26 mouse cellular contexts compared by ENCODE assay signal in the genomic region with DNA sequence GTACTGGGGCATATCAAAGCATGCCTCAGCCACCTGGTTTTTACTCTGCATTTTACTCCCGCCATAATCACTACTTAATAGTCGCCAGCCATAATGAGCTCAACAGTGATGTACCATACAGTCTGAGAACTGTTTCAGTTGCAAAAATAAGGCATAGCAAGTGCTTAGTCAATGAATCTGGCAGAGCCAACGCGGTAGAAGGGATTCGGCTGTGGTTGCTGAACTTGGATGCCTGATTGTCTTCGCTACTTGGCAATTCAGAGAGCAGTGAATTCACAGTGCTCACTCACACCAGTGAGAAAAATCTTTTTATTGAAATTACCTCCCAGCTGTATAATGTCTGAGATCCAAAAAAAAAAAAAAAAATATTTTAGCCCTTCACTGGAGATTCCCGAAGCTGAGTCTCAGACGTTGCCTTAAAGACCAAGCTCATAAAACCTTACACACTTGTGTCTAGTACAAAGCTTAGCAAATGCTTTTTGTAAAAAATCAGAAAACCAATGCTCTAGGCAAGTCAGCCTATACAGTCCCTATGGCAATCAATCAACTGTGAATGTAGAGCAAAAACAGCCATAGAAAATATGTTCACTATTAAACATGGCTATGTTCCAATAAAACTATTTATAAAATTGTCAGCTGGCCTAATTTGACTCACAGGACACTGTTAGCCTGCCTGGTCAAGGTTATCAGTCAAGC.
DNase-seq lines count a peak whose midpoint lies in the region; ATAC-seq lines count a peak whose summit lies in the region.
"Had no signal": no experiment of that assay in that cellular context is flagged by ENCODE, and none has a peak within 500 bp of the region (broad histone marks: within the 10 kb centered on the region; RNA-seq: fewer than 3 reads in every experiment).

No protein-coding gene starts in this region.

- no peaks in the 10 kb centered on the region for H3K36me3 ChIP-seq in forebrain, embryonic 13.5 days (ENCODE audit: poor library complexity, severe bottlenecking)
- no peaks in the 10 kb centered on the region for H3K36me3 ChIP-seq in forebrain, embryonic 15.5 days
- no peaks in the 10 kb centered on the region for H3K36me3 ChIP-seq in kidney, embryonic 15.5 days
- no peaks in the 10 kb centered on the region for H3K36me3 ChIP-seq in neural tube, embryonic 12.5 days
- no peaks in the 10 kb centered on the region for H3K36me3 ChIP-seq in stomach, embryonic 16.5 days (ENCODE audit: control insufficient read depth, insufficient read depth, low read length)
- H3K36me3 ChIP-seq: limb, embryonic 12.5 days; liver, embryonic 13.5 days; lung, embryonic 15.5 days had no signal

- no peaks in the 10 kb centered on the region for H3K9me3 ChIP-seq in forebrain, embryonic 13.5 days (replicated peaks)
- H3K9me3 ChIP-seq in forebrain, embryonic 15.5 days: no peaks in the 10 kb centered on the region
- no peaks in the 10 kb centered on the region for H3K9me3 ChIP-seq in kidney, embryonic 15.5 days (replicated peaks)
- no peaks in the 10 kb centered on the region for H3K9me3 ChIP-seq in neural tube, embryonic 12.5 days
- no peaks in the 10 kb centered on the region for H3K9me3 ChIP-seq in stomach, embryonic 16.5 days (replicated peaks; ENCODE audit: control insufficient read depth, low read length)
- H3K9me3 ChIP-seq: limb, embryonic 12.5 days; liver, embryonic 13.5 days; lung, embryonic 15.5 days; midbrain, embryonic 10.5 days had no signal

- H3K9ac ChIP-seq in forebrain, embryonic 13.5 days: no peak overlapping the region
- no peak overlapping the region for H3K9ac ChIP-seq in forebrain, embryonic 15.5 days (replicated peaks)
- H3K9ac ChIP-seq in kidney, embryonic 15.5 days: no peak overlapping the region
- H3K9ac ChIP-seq in neural tube, embryonic 12.5 days: no peak overlapping the region
- H3K9ac ChIP-seq in stomach, embryonic 16.5 days (ENCODE audit: low read length): no peak overlapping the region
- H3K9ac ChIP-seq: limb, embryonic 12.5 days; liver, embryonic 13.5 days; lung, embryonic 15.5 days had no signal

- no peak overlapping the region for H3K27ac ChIP-seq in forebrain, embryonic 13.5 days
- no peak overlapping the region for H3K27ac ChIP-seq in forebrain, embryonic 15.5 days (replicated peaks)
- H3K27ac ChIP-seq in kidney, embryonic 15.5 days: no peak overlapping the region
- H3K27ac ChIP-seq in neural tube, embryonic 12.5 days: no peak overlapping the region
- H3K27ac ChIP-seq in stomach, embryonic 16.5 days (ENCODE audit: low read length): no peak overlapping the region
- H3K27ac ChIP-seq: hindbrain, postnatal 0 days; limb, embryonic 12.5 days; liver, embryonic 13.5 days; lung, embryonic 15.5 days; macrophage; midbrain, embryonic 10.5 days had no signal

- no peak overlapping the region for H3K4me2 ChIP-seq in forebrain, embryonic 13.5 days
- H3K4me2 ChIP-seq in forebrain, embryonic 15.5 days (replicated peaks): no peak overlapping the region
- H3K4me2 ChIP-seq in kidney, embryonic 15.5 days: no peak overlapping the region
- no peak overlapping the region for H3K4me2 ChIP-seq in neural tube, embryonic 12.5 days (replicated peaks)
- no peak overlapping the region for H3K4me2 ChIP-seq in stomach, embryonic 16.5 days (ENCODE audit: low read depth, low read length)
- H3K4me2 ChIP-seq: limb, embryonic 12.5 days; liver, embryonic 13.5 days; lung, embryonic 15.5 days had no signal

- no peak for DNase-seq in kidney, adult 8-10 months
- DNase-seq in neural tube, embryonic 10.5 days (ENCODE audit: extremely low spot score, low spot score): no peak
- DNase-seq in right cerebral cortex, postnatal 36 days (ENCODE audit: low spot score in 2 of 2): no peak
- DNase-seq: adrenal gland, postnatal 10 days; cerebellum, adult 18-20 months; cerebellum, postnatal 25 days; embryo, embryonic 11 days; heart, postnatal 4 days; kidney, adult 2 months; kidney, postnatal 4 days; liver, embryonic 13.5 days; right cerebral cortex, postnatal 4 days; thymus, postnatal 25 days had no signal

- H3K4me1 ChIP-seq in forebrain, embryonic 13.5 days: peaks cover 10% of the 10 kb centered on the region; the same call in 1 of the 2 replicates
- H3K4me1 ChIP-seq in forebrain, embryonic 15.5 days: peaks cover 3% of the 10 kb centered on the region; the same call in 1 of the 2 replicates
- peaks cover 7% of the 10 kb centered on the region for H3K4me1 ChIP-seq in kidney, embryonic 15.5 days
- H3K4me1 ChIP-seq in neural tube, embryonic 12.5 days: peaks cover 9% of the 10 kb centered on the region
- 0 out of 2 replicates have a peak, but pooled peaks cover 11% of the 10 kb centered on the region for H3K4me1 ChIP-seq in stomach, embryonic 16.5 days (ENCODE audit: control insufficient read depth, insufficient read depth, low read length)
- H3K4me1 ChIP-seq: liver, embryonic 13.5 days; lung, embryonic 15.5 days had no signal

- H3K4me3 ChIP-seq in forebrain, embryonic 13.5 days: no peak overlapping the region
- no peak overlapping the region for H3K4me3 ChIP-seq in forebrain, embryonic 15.5 days
- no peak overlapping the region for H3K4me3 ChIP-seq in kidney, embryonic 15.5 days (replicated peaks)
- H3K4me3 ChIP-seq in neural tube, embryonic 12.5 days: no peak overlapping the region
- no peak overlapping the region for H3K4me3 ChIP-seq in stomach, embryonic 16.5 days (replicated peaks; ENCODE audit: low read length)
- H3K4me3 ChIP-seq: limb, embryonic 12.5 days; liver, embryonic 13.5 days; lung, embryonic 15.5 days; midbrain, embryonic 10.5 days had no signal

- no peaks in the 10 kb centered on the region for H3K27me3 ChIP-seq in forebrain, embryonic 13.5 days
- H3K27me3 ChIP-seq in forebrain, embryonic 15.5 days: no peaks in the 10 kb centered on the region
- no peaks in the 10 kb centered on the region for H3K27me3 ChIP-seq in kidney, embryonic 15.5 days
- no peaks in the 10 kb centered on the region for H3K27me3 ChIP-seq in neural tube, embryonic 12.5 days (replicated peaks)
- no peaks in the 10 kb centered on the region for H3K27me3 ChIP-seq in stomach, embryonic 16.5 days (ENCODE audit: control insufficient read depth, insufficient read depth, low read length)
- H3K27me3 ChIP-seq: limb, embryonic 12.5 days; liver, embryonic 13.5 days; lung, embryonic 15.5 days had no signal

- ATAC-seq in forebrain, embryonic 13.5 days: peak; percentile 43; the same call in 1 of the 2 replicates
- no peak; the same call in 1 of the 2 replicates for ATAC-seq in forebrain, embryonic 15.5 days (replicated peaks)
- ATAC-seq in kidney, embryonic 15.5 days (replicated peaks; ENCODE audit: low FRiP score): peak; percentile 52; the same call in 1 of the 2 replicates
- 0 out of 2 replicates have a peak, but pooled peaks have one; percentile 45 for ATAC-seq in neural tube, embryonic 12.5 days (ENCODE audit: low FRiP score, low read depth)
- 0 out of 2 replicates have a peak, but pooled peaks have one; percentile 40 for ATAC-seq in stomach, embryonic 16.5 days (ENCODE audit: insufficient read depth, low FRiP score)
- ATAC-seq: activated CD4-positive, CD25-positive, alpha-beta regulatory T cell, adult 4 months; CD4-positive, CD25-positive, alpha-beta regulatory T cell, adult 4 months; forebrain, embryonic 14.5 days; hindbrain, postnatal 0 days had no signal

- WGBS in forebrain, embryonic 13.5 days: 74% methylated on average over 8 of the region's 8 CpGs
- WGBS in forebrain, embryonic 15.5 days: 62% methylated on average over 8 of the region's 8 CpGs
- WGBS in kidney, embryonic 15.5 days: 76% methylated on average over 8 of the region's 8 CpGs
- WGBS in neural tube, embryonic 12.5 days: 58% methylated on average over 8 of the region's 8 CpGs
- 67% methylated on average over 8 of the region's 8 CpGs for WGBS in stomach, embryonic 16.5 days
